Mouse (Mus musculus) kidney, adult 2 months (tissue): Measurements from ENCODE around the gene Bcl9. TPM values are rescaled to one million over a fixed set of nuclear protein-coding genes. Genes with fewer than 3 reads are reported as not detected.

ENCODE experiments used
- DNase-seq: peaks from one replicate; pipeline ENCODE4 v3.0.0; 2021
- H3K27ac ChIP-seq: fragments of 200-500 bp; 2 replicates; pipeline ENCODE4 v1.5.1; 2012; ENCODE audit warnings: low read depth, low read length, control low read depth, inconsistent platforms; ENCODE audit not compliant: insufficient read depth
- H3K27me3 ChIP-seq: fragments of 200-500 bp; replicated peaks from 2 replicates; pipeline ENCODE4 v1.6.1; 2012; ENCODE audit warnings: mild to moderate bottlenecking, moderate library complexity, low read length, inconsistent platforms; ENCODE audit not compliant: control insufficient read depth, insufficient read depth
- H3K36me3 ChIP-seq: fragments of 200-500 bp; 2 replicates; pipeline ENCODE4 v1.6.1; 2012; ENCODE audit warnings: mild to moderate bottlenecking, moderate library complexity, low read length, inconsistent platforms; ENCODE audit not compliant: control insufficient read depth, insufficient read depth
- H3K4me1 ChIP-seq: fragments of 200-500 bp; 2 replicates; pipeline ENCODE4 v1.6.1; 2011; ENCODE audit warnings: low read length; ENCODE audit not compliant: control insufficient read depth, insufficient read depth
- H3K4me3 ChIP-seq: fragments of 200-500 bp; 2 replicates; pipeline ENCODE4 v1.5.1; 2011; ENCODE audit warnings: mild to moderate bottlenecking, low read depth, low read length, control low read depth; ENCODE audit not compliant: insufficient read depth
- CTCF ChIP-seq: fragments of 200-500 bp; conservative IDR thresholded peaks from 2 replicates; pipeline ENCODE4 v1.5.1; 2011; ENCODE audit warnings: low read depth, mild to moderate bottlenecking, control low read depth, low read length, moderate library complexity, mixed read lengths; ENCODE audit not compliant: insufficient read depth, insufficient read length
- POLR2A ChIP-seq: fragments of 200-500 bp; IDR thresholded peaks from one replicate; pipeline ENCODE4 v1.6.1; 2011; ENCODE audit warnings: low read depth, low read length, control low read depth
- WGBS: fragments of 180-500 bp; shearing (Covaris S2); methylation state at CpG from one replicate; pipeline ENCODE4 v1.1.7; 2018; 5-methylcytosine and 5-hydroxymethylcytosine counted together
- polyA plus RNA-seq: library from polyadenylated mRNA; depleted of rRNA; stranded (reverse); fragments of >200 nt; gene quantifications from 2 replicates; pipeline ENCODE4 v1.2.3, GENCODE M21; 2012

The Bcl9 gene
- polyA plus RNA-seq, 1 experiment: 9.0 TPM

DNA sequence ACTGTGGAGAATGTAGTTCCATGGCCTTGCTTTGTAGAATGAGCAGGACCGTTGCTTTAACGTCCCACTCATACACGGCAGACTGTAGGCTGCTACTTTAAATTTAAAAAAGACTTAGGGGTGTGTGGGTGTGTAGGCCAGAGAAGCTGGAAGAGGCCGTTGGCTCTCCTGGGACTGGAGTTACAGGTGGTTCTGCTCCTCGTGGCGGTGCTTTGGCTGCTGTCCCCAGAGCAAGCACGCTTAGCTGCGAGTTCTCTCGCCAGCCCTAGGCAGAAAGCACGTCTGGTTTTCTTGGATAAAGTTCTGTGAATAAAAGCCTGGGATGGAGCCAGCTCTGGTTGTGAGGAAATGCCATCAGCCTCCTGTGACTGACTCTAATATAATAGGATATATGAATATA is 136.8 kb downstream of the Bcl9 start:
- DNase-seq: peak; percentile 61
- peak overlapping the region; percentile 9; the same call in 1 of the 2 replicates for H3K4me3 ChIP-seq

GRCm38 (mm10) chr3:97159986-97160385 is 137.7 kb downstream of the Bcl9 start:
- TF ChIP-seq CTCF: no peak
- no peak for TF ChIP-seq POLR2A
- Histone ChIP-seq H3K4me3 (no peak overlapping the region), H3K27ac (no peak overlapping the region), H3K36me3 (no peaks in the 10 kb centered on the region), H3K27me3 (no peaks in the 10 kb centered on the region), H3K4me1 (peaks cover 3% of the 10 kb centered on the region; the same call in 1 of the 2 replicates)
- 62% methylated on average over 2 of the region's 2 CpGs for WGBS
- DNase-seq: no peak

More for the DNA sequence above, 136.8 kb downstream of the Bcl9 start:
- Histone ChIP-seq H3K36me3 (no peaks in the 10 kb centered on the region), H3K27me3 (no peaks in the 10 kb centered on the region), H3K27ac (no peak overlapping the region; the same call in 1 of the 2 replicates), H3K4me1 (peaks cover 3% of the 10 kb centered on the region; the same call in 1 of the 2 replicates)
- TF ChIP-seq CTCF (no peak), POLR2A (no peak)
- WGBS: 21% methylated on average over 10 of the region's 10 CpGs

- Histone ChIP-seq H3K27me3 (no peaks in the 10 kb centered on the region), H3K27ac (peak overlapping the region; percentile 64), H3K4me1 (peaks cover 3% of the 10 kb centered on the region; the same call in 1 of the 2 replicates), H3K4me3 (peak overlapping the region; percentile 63), H3K36me3 (no peaks in the 10 kb centered on the region)
- DNase-seq: peak; percentile 67
- no peak for TF ChIP-seq POLR2A
- no peak for TF ChIP-seq CTCF
- 8% methylated on average over 6 of the region's 6 CpGs for WGBS
Observed at GRCm38 (mm10) chr3:97159509-97159850, 138.2 kb downstream of the Bcl9 start.

DNA sequence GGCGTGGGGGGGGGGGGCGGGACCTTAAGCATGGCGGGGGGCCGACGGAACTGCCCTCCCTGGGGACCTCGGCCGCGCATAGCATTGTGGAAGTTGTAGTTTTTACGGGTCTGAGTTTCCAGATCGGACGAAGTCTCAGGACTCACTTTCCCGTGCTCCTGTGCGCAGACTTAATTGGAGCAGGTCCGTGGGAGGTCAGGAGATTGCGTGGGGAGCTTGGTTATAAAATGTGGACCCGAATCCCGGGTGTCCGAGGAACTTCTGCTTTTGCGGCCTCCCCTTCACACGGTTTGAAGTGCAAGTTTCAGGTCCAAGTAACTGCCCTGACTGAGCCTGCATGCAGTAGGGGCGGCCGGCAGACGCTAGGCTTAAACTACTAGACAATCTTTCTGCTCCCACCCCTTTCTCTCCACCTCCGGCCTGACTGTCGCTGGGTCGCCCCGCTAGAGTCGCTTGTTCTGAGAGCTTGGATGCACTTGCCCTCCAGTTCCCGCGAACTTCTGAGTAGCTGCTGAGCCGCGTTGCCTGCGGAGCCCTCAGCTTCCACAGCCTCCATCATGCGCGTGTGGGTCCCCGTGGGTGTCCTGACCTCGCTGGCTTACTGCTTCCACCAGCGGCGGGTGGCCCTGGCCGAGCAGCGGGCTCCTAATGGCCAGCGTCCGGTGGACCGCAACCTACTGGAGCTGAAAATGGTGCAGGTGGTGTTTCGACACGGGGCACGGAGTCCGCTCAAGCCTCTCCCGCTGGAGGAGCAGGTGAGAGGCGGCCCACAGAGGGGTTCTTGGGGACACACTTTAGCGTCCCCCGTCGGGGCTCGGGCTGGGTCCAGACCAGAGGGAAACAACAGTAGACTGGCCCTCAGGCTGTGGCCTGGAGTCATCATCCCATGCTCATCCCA is 138.9 kb downstream of the Bcl9 start, which contains the start of gene Acp6:
TSS of gene Acp6 (plus strand) at position 167 of the 898 bp plus-strand sequence.
- no peaks in the 10 kb centered on the region for H3K27me3 ChIP-seq
- under 1% methylated on average over 54 of the region's 54 CpGs for WGBS
- no peaks in the 10 kb centered on the region for H3K36me3 ChIP-seq

GRCm38 (mm10) chr3:97157958-97158599 is 139.6 kb downstream of the Bcl9 start:
- Histone ChIP-seq H3K27me3 (no peaks in the 10 kb centered on the region), H3K36me3 (no peaks in the 10 kb centered on the region), H3K4me3 (peak overlapping the region; percentile 48), H3K27ac (no peak overlapping the region), H3K4me1 (peaks cover 3% of the 10 kb centered on the region; the same call in 1 of the 2 replicates)
- DNase-seq: peak; percentile 87
- 4% methylated on average over 17 of the region's 17 CpGs for WGBS
- TF ChIP-seq POLR2A (no peak), CTCF (no peak)

More for the DNA sequence above, 138.9 kb downstream of the Bcl9 start, which contains the start of gene Acp6:
- no peak for TF ChIP-seq POLR2A
- TF ChIP-seq CTCF: no peak
- Histone ChIP-seq H3K27ac (peak within 1 kb of the TSS; percentile 64), H3K4me1 (peaks cover 3% of the 10 kb centered on the region; the same call in 1 of the 2 replicates), H3K4me3 (peak within 1 kb of the TSS; percentile 63)
- DNase-seq: peak; percentile 97

- H3K27me3 ChIP-seq: no peaks in the 10 kb centered on the region
- WGBS: 92% methylated on average over 1 of the region's 1 CpGs
- H3K4me1 ChIP-seq: peaks cover 3% of the 10 kb centered on the region; the same call in 1 of the 2 replicates
- no peak for DNase-seq
- no peak overlapping the region for H3K4me3 ChIP-seq
- TF ChIP-seq POLR2A: no peak
- no peak for TF ChIP-seq CTCF
- H3K36me3 ChIP-seq: no peaks in the 10 kb centered on the region
- no peak overlapping the region for H3K27ac ChIP-seq
Observed at GRCm38 (mm10) chr3:97157308-97157707, 140.4 kb downstream of the Bcl9 start.
